Mouse (Mus musculus): ENCODE results near the gene Ccdc124. TPM values are rescaled to one million over a fixed set of nuclear protein-coding genes. Genes with fewer than 3 reads are reported as not detected.

The Ccdc124 gene
- polyA plus RNA-seq, 1 experiment: 142 TPM

- Histone ChIP-seq H3K79me2 (ENCODE audit: control insufficient read depth, insufficient read depth) (no peaks in the 10 kb centered on the region), H3K27me3 (ENCODE audit: control insufficient read depth, insufficient read depth, insufficient read length) (peaks cover 6% of the 10 kb centered on the region), H3K79me3 (ENCODE audit: low read depth) (peaks cover 2% of the 10 kb centered on the region), H3K36me3 (ENCODE audit: control insufficient read depth, insufficient read depth) (no peaks in the 10 kb centered on the region), H3ac (ENCODE audit: control insufficient read depth, insufficient read length, low read depth) (peak within 1 kb of the TSS; percentile 87), H3K4me3 (ENCODE audit: insufficient read depth, poor library complexity, severe bottlenecking) (peak within 1 kb of the TSS; percentile 49)
- TF ChIP-seq CEBPB (IDR thresholded peaks at IDR 0.05; ENCODE audit: low read depth): no peak
- no peak for TF ChIP-seq MAX (IDR thresholded peaks at IDR 0.05)
- TF ChIP-seq CTCF (IDR thresholded peaks at IDR 0.05; ENCODE audit: control insufficient read depth, insufficient read depth, insufficient read length): no peak
- no peak for TF ChIP-seq FOSL1 (IDR thresholded peaks at IDR 0.05; ENCODE audit: insufficient read depth, low read length, poor library complexity, severe bottlenecking)
- TF ChIP-seq MYOG (IDR thresholded peaks at IDR 0.05; ENCODE audit: control insufficient read depth, extremely low read depth, insufficient read length): no peak
- TF ChIP-seq USF1 (IDR thresholded peaks at IDR 0.05; ENCODE audit: low read depth): no peak
- no peak for TF ChIP-seq MYOD1 (IDR thresholded peaks at IDR 0.05; ENCODE audit: control insufficient read depth, insufficient read length, low read depth)
Observed at GRCm38 (mm10) chr8:70839408-70840351, 34.1 kb downstream of the Ccdc124 start, which contains the start of gene Arrdc2. Gene Arrdc2 (minus strand): TSS chr8:70839720.

DNA sequence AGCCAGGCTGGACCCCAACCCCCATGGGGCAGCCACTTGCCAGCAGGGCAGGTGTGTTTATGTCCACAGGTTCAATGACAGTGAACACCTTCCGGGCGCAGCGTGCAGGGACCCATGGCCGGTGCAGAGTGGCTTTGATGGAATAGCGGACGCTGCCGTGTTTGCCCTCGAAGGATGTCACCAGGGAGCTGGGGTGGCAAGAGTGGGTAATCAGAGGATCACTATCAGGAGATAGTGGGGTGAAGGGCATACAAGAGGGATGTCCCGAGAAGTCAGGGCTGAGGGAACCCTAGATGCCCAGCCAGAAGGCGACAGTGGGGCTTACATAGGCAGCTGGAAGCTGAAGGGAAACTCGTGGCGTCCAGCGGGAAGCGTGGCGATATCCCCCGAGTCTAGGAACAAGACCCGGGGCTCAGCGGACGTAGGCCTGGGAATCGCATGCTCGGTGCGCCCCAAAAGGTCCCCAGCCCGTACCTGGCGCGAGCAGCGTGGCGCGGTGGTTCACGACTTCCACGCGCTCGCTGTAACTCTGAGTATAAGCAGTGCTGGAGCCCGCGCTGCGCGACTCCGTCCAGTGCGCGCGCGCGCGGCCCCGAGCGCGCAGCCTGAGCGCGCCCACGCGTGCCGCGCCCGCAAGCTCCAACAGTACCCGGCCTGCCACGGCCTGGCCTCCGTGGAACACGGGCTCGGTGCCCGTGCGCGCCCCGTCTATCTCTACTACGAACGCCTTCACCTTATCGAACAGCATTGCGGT, 34.9 kb downstream of the Ccdc124 start:
- peak overlapping the region; percentile 87 for H3ac ChIP-seq (ENCODE audit: control insufficient read depth, insufficient read length, low read depth)
- H3K79me3 ChIP-seq (ENCODE audit: low read depth): peaks cover 2% of the 10 kb centered on the region
- no peaks in the 10 kb centered on the region for H3K79me2 ChIP-seq (ENCODE audit: control insufficient read depth, insufficient read depth)
- TF ChIP-seq CTCF (IDR thresholded peaks at IDR 0.05; ENCODE audit: control insufficient read depth, insufficient read depth, insufficient read length) (no peak), MYOG (IDR thresholded peaks at IDR 0.05; ENCODE audit: control insufficient read depth, extremely low read depth, insufficient read length) (no peak), FOSL1 (IDR thresholded peaks at IDR 0.05; ENCODE audit: insufficient read depth, low read length, poor library complexity, severe bottlenecking) (no peak), USF1 (IDR thresholded peaks at IDR 0.05; ENCODE audit: low read depth) (no peak), MYOD1 (IDR thresholded peaks at IDR 0.05; ENCODE audit: control insufficient read depth, insufficient read length, low read depth) (no peak)
- H3K36me3 ChIP-seq (ENCODE audit: control insufficient read depth, insufficient read depth): no peaks in the 10 kb centered on the region
- peaks cover 6% of the 10 kb centered on the region for H3K27me3 ChIP-seq (ENCODE audit: control insufficient read depth, insufficient read depth, insufficient read length)
- H3K4me3 ChIP-seq (ENCODE audit: insufficient read depth, poor library complexity, severe bottlenecking): peak overlapping the region; percentile 49

DNA sequence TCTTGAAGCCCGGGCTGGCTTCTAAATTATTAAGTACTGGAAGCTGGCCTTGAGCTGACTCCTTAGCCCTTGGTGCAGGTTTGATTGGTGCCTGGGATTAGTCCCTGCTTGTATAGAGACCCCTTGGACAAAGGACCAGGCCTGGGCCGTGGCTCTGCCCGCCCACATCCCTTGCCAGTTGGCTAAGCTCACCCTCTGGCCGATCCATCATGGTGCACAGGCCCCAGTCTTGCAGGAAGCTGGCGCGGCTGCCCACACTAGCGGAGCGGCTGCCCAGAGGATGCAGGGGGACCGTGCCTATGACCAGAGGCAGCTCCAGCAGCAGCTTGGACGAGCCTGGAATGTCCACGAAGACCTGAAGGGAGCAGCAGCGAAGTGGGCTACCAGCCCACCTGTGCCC, 37.1 kb downstream of the Ccdc124 start:
- no peaks in the 10 kb centered on the region for H3K36me3 ChIP-seq (ENCODE audit: control insufficient read depth, insufficient read depth)
- TF ChIP-seq MYOD1 (IDR thresholded peaks at IDR 0.05; ENCODE audit: control insufficient read depth, insufficient read length, low read depth) (no peak), MAX (IDR thresholded peaks at IDR 0.05) (no peak), CTCF (IDR thresholded peaks at IDR 0.05; ENCODE audit: control insufficient read depth, insufficient read depth, insufficient read length) (no peak), MYOG (IDR thresholded peaks at IDR 0.05; ENCODE audit: control insufficient read depth, extremely low read depth, insufficient read length) (no peak), CEBPB (IDR thresholded peaks at IDR 0.05; ENCODE audit: low read depth) (no peak), FOSL1 (IDR thresholded peaks at IDR 0.05; ENCODE audit: insufficient read depth, low read length, poor library complexity, severe bottlenecking) (no peak), USF1 (IDR thresholded peaks at IDR 0.05; ENCODE audit: low read depth) (no peak)
- H3K79me2 ChIP-seq (ENCODE audit: control insufficient read depth, insufficient read depth): no peaks in the 10 kb centered on the region
- H3K27me3 ChIP-seq (ENCODE audit: control insufficient read depth, insufficient read depth, insufficient read length): no peaks in the 10 kb centered on the region
- peaks cover 2% of the 10 kb centered on the region for H3K79me3 ChIP-seq (ENCODE audit: low read depth)
- H3ac ChIP-seq (ENCODE audit: control insufficient read depth, insufficient read length, low read depth): no peak overlapping the region
- H3K4me3 ChIP-seq (ENCODE audit: insufficient read depth, poor library complexity, severe bottlenecking): no peak overlapping the region

DNA sequence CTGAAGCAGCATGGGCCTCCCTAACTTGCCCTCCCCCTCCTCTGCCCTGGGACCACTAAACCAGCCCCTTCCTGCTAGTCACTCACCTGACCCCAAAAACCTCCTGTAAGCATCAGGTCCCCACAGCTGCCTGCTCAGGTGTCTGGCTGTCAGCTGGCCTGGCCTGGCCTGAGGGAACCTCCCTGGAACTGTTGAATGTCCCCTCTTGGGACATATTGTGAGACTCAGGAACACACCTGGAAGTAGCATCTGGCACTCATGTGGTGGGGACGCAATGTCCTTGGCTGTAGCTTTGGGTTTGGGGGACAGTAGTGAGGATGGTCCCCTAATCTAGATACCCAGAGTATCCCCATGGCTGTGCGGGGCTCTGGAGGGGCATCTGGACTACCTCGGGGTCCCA, 39.7 kb downstream of the Ccdc124 start:
- Histone ChIP-seq H3K36me3 (ENCODE audit: control insufficient read depth, insufficient read depth) (no peaks in the 10 kb centered on the region), H3ac (ENCODE audit: control insufficient read depth, insufficient read length, low read depth) (no peak overlapping the region), H3K4me3 (ENCODE audit: insufficient read depth, poor library complexity, severe bottlenecking) (no peak overlapping the region), H3K79me2 (ENCODE audit: control insufficient read depth, insufficient read depth) (no peaks in the 10 kb centered on the region), H3K27me3 (ENCODE audit: control insufficient read depth, insufficient read depth, insufficient read length) (no peaks in the 10 kb centered on the region), H3K79me3 (ENCODE audit: low read depth) (peaks cover 2% of the 10 kb centered on the region)
- no peak for TF ChIP-seq FOSL1 (IDR thresholded peaks at IDR 0.05; ENCODE audit: insufficient read depth, low read length, poor library complexity, severe bottlenecking)
- TF ChIP-seq MYOG (IDR thresholded peaks at IDR 0.05; ENCODE audit: control insufficient read depth, extremely low read depth, insufficient read length): no peak
- TF ChIP-seq USF1 (IDR thresholded peaks at IDR 0.05; ENCODE audit: low read depth): no peak
- TF ChIP-seq MAX (IDR thresholded peaks at IDR 0.05): no peak
- TF ChIP-seq MYOD1 (IDR thresholded peaks at IDR 0.05; ENCODE audit: control insufficient read depth, insufficient read length, low read depth): no peak
- no peak for TF ChIP-seq CEBPB (IDR thresholded peaks at IDR 0.05; ENCODE audit: low read depth)
- no peak for TF ChIP-seq CTCF (IDR thresholded peaks at IDR 0.05; ENCODE audit: control insufficient read depth, insufficient read depth, insufficient read length)

DNA sequence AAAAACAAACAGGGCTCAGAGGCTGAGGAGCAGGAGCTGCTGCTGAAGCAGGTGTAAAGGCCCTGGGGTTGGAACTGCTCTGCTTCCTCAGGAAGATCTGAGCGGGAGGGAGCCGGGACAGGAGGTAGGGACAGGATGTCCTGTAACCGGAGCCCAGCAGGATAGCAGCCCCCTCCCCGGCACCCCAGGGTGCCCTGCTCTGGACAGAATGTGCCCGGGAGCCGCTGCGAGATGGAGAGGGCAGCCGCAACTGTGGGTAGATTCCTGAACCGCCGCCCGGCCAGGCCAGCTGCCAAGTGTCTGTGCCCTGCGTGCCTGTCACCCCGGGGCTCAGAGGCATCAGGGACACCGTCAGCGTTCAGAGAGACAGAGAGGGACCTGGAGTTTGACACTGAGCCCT, 40.2 kb downstream of the Ccdc124 start:
- no peaks in the 10 kb centered on the region for H3K79me2 ChIP-seq (ENCODE audit: control insufficient read depth, insufficient read depth)
- H3K36me3 ChIP-seq (ENCODE audit: control insufficient read depth, insufficient read depth): no peaks in the 10 kb centered on the region
- no peak overlapping the region for H3ac ChIP-seq (ENCODE audit: control insufficient read depth, insufficient read length, low read depth)
- TF ChIP-seq USF1 (IDR thresholded peaks at IDR 0.05; ENCODE audit: low read depth) (no peak), MYOD1 (IDR thresholded peaks at IDR 0.05; ENCODE audit: control insufficient read depth, insufficient read length, low read depth) (no peak), FOSL1 (IDR thresholded peaks at IDR 0.05; ENCODE audit: insufficient read depth, low read length, poor library complexity, severe bottlenecking) (no peak), CEBPB (IDR thresholded peaks at IDR 0.05; ENCODE audit: low read depth) (no peak), MAX (IDR thresholded peaks at IDR 0.05) (no peak), CTCF (IDR thresholded peaks at IDR 0.05; ENCODE audit: control insufficient read depth, insufficient read depth, insufficient read length) (no peak), MYOG (IDR thresholded peaks at IDR 0.05; ENCODE audit: control insufficient read depth, extremely low read depth, insufficient read length) (no peak)
- H3K27me3 ChIP-seq (ENCODE audit: control insufficient read depth, insufficient read depth, insufficient read length): no peaks in the 10 kb centered on the region
- peaks cover 2% of the 10 kb centered on the region for H3K79me3 ChIP-seq (ENCODE audit: low read depth)
- H3K4me3 ChIP-seq (ENCODE audit: insufficient read depth, poor library complexity, severe bottlenecking): no peak overlapping the region
